Mouse (Mus musculus): Measurements from ENCODE around the gene Myo1e. TPM values are rescaled to one million over a fixed set of nuclear protein-coding genes. Genes with fewer than 3 reads are reported as not detected.

The Myo1e gene
- polyA plus RNA-seq, 1 experiment from 2014 or later: 4.0 TPM

GRCm38 (mm10) chr9:70260324-70260841 is 53.2 kb downstream of the Myo1e start:
- Histone ChIP-seq H3K9ac (no peak overlapping the region), H3K4me1 (peaks cover 19% of the 10 kb centered on the region), H3K4me2 (no peak overlapping the region), H3K9me3 (replicated peaks) (no peaks in the 10 kb centered on the region), H3K4me3 (no peak overlapping the region), H3K27ac (no peak overlapping the region), H3K27me3 (replicated peaks) (peaks cover 10% of the 10 kb centered on the region), H3K36me3 (no peaks in the 10 kb centered on the region)
- 43% methylated on average over 9 of the region's 9 CpGs for WGBS (ENCODE audit: insufficient replicate concordance)
- ATAC-seq: no peak

- Histone ChIP-seq H3K9ac (no peak overlapping the region), H3K27ac (no peak overlapping the region)
- WGBS (ENCODE audit: insufficient replicate concordance): 44% methylated on average over 5 of the region's 5 CpGs
Observed at GRCm38 (mm10) chr9:70261646-70262045, 54.5 kb downstream of the Myo1e start.

GRCm38 (mm10) chr9:70263134-70263533 is 56.0 kb downstream of the Myo1e start:
- 37% methylated on average over 8 of the region's 8 CpGs for WGBS (ENCODE audit: insufficient replicate concordance)
- Histone ChIP-seq H3K36me3 (no peaks in the 10 kb centered on the region), H3K9me3 (replicated peaks) (no peaks in the 10 kb centered on the region), H3K4me2 (no peak overlapping the region), H3K4me1 (0 out of 2 replicates have a peak, but pooled peaks cover 9% of the 10 kb centered on the region), H3K9ac (no peak overlapping the region), H3K27me3 (replicated peaks) (peaks cover 10% of the 10 kb centered on the region), H3K4me3 (no peak overlapping the region), H3K27ac (no peak overlapping the region)
- ATAC-seq: no peak

More at GRCm38 (mm10) chr9:70261646-70262045, 54.5 kb downstream of the Myo1e start:
- Histone ChIP-seq H3K4me1 (peaks cover 19% of the 10 kb centered on the region), H3K4me2 (no peak overlapping the region), H3K4me3 (no peak overlapping the region), H3K9me3 (replicated peaks) (no peaks in the 10 kb centered on the region), H3K27me3 (replicated peaks) (peaks cover 10% of the 10 kb centered on the region), H3K36me3 (no peaks in the 10 kb centered on the region)
- no peak for ATAC-seq

- Histone ChIP-seq H3K4me2 (no peak overlapping the region), H3K4me1 (0 out of 2 replicates have a peak, but pooled peaks cover 9% of the 10 kb centered on the region), H3K27me3 (replicated peaks) (peaks cover 10% of the 10 kb centered on the region), H3K9me3 (replicated peaks) (no peaks in the 10 kb centered on the region), H3K4me3 (no peak overlapping the region), H3K27ac (no peak overlapping the region), H3K36me3 (no peaks in the 10 kb centered on the region), H3K9ac (no peak overlapping the region)
- ATAC-seq: no peak
- 26% methylated on average over 7 of the region's 7 CpGs for WGBS (ENCODE audit: insufficient replicate concordance)
Observed at GRCm38 (mm10) chr9:70263735-70264134, 56.6 kb downstream of the Myo1e start.

- H3K36me3 ChIP-seq: no peaks in the 10 kb centered on the region
- ATAC-seq: no peak
- no peak overlapping the region for H3K4me3 ChIP-seq
- H3K9me3 ChIP-seq (replicated peaks): no peaks in the 10 kb centered on the region
- no peak overlapping the region for H3K27ac ChIP-seq
- peaks cover 10% of the 10 kb centered on the region for H3K27me3 ChIP-seq (replicated peaks)
- H3K9ac ChIP-seq: no peak overlapping the region
- H3K4me2 ChIP-seq: no peak overlapping the region
- WGBS (ENCODE audit: insufficient replicate concordance): 67% methylated on average over 5 of the region's 5 CpGs
- 0 out of 2 replicates have a peak, but pooled peaks cover 9% of the 10 kb centered on the region for H3K4me1 ChIP-seq
Observed at GRCm38 (mm10) chr9:70265513-70265912, 58.4 kb downstream of the Myo1e start.

GRCm38 (mm10) chr9:70266186-70266585 is 59.0 kb downstream of the Myo1e start:
- 73% methylated on average over 2 of the region's 2 CpGs for WGBS (ENCODE audit: insufficient replicate concordance)

GRCm38 (mm10) chr9:70267108-70267507 is 60.0 kb downstream of the Myo1e start:
- Histone ChIP-seq H3K36me3 (no peaks in the 10 kb centered on the region), H3K4me2 (no peak overlapping the region), H3K4me1 (0 out of 2 replicates have a peak, but pooled peaks cover 9% of the 10 kb centered on the region), H3K9me3 (replicated peaks) (no peaks in the 10 kb centered on the region), H3K27ac (no peak overlapping the region), H3K27me3 (replicated peaks) (peaks cover 10% of the 10 kb centered on the region), H3K4me3 (no peak overlapping the region), H3K9ac (no peak overlapping the region)
- ATAC-seq: no peak
- WGBS (ENCODE audit: insufficient replicate concordance): 64% methylated on average over 5 of the region's 5 CpGs

More at GRCm38 (mm10) chr9:70266186-70266585, 59.0 kb downstream of the Myo1e start:
- no peaks in the 10 kb centered on the region for H3K9me3 ChIP-seq (replicated peaks)
- H3K27me3 ChIP-seq (replicated peaks): peaks cover 10% of the 10 kb centered on the region
- no peak overlapping the region for H3K4me2 ChIP-seq
- no peak overlapping the region for H3K9ac ChIP-seq
- no peak overlapping the region for H3K4me3 ChIP-seq
- no peaks in the 10 kb centered on the region for H3K36me3 ChIP-seq
- ATAC-seq: no peak
- H3K4me1 ChIP-seq: 0 out of 2 replicates have a peak, but pooled peaks cover 9% of the 10 kb centered on the region
- H3K27ac ChIP-seq: no peak overlapping the region

- Histone ChIP-seq H3K9me3 (replicated peaks) (no peaks in the 10 kb centered on the region), H3K4me1 (no peaks in the 10 kb centered on the region), H3K4me3 (no peak overlapping the region), H3K27ac (no peak overlapping the region), H3K9ac (no peak overlapping the region), H3K4me2 (no peak overlapping the region), H3K27me3 (replicated peaks) (peaks cover under 1% of the 10 kb centered on the region; the same call in 1 of the 2 replicates), H3K36me3 (no peaks in the 10 kb centered on the region)
- ATAC-seq: no peak
- 72% methylated on average over 10 of the region's 10 CpGs for WGBS (ENCODE audit: insufficient replicate concordance)
Observed at GRCm38 (mm10) chr9:70269349-70269748, 62.2 kb downstream of the Myo1e start.

GRCm38 (mm10) chr9:70270468-70270867 is 63.3 kb downstream of the Myo1e start:
- H3K27me3 ChIP-seq (replicated peaks): no peaks in the 10 kb centered on the region
- no peak overlapping the region for H3K9ac ChIP-seq
- H3K4me2 ChIP-seq: no peak overlapping the region
- ATAC-seq: no peak
- no peak overlapping the region for H3K27ac ChIP-seq
- no peaks in the 10 kb centered on the region for H3K9me3 ChIP-seq (replicated peaks)
- 81% methylated on average over 4 of the region's 4 CpGs for WGBS (ENCODE audit: insufficient replicate concordance)
- H3K4me3 ChIP-seq: no peak overlapping the region
- no peaks in the 10 kb centered on the region for H3K4me1 ChIP-seq
- no peaks in the 10 kb centered on the region for H3K36me3 ChIP-seq

- Histone ChIP-seq H3K9me3 (replicated peaks) (no peaks in the 10 kb centered on the region), H3K36me3 (no peaks in the 10 kb centered on the region), H3K4me3 (no peak overlapping the region), H3K4me1 (no peaks in the 10 kb centered on the region), H3K27ac (no peak overlapping the region), H3K9ac (no peak overlapping the region), H3K4me2 (no peak overlapping the region), H3K27me3 (replicated peaks) (no peaks in the 10 kb centered on the region)
- no peak for ATAC-seq
- 68% methylated on average over 7 of the region's 7 CpGs for WGBS (ENCODE audit: insufficient replicate concordance)
Observed at GRCm38 (mm10) chr9:70271137-70271536, 64.0 kb downstream of the Myo1e start.

GRCm38 (mm10) chr9:70271631-70272030 is 64.5 kb downstream of the Myo1e start:
- Histone ChIP-seq H3K36me3 (no peaks in the 10 kb centered on the region), H3K4me3 (no peak overlapping the region), H3K27me3 (replicated peaks) (no peaks in the 10 kb centered on the region), H3K9ac (no peak overlapping the region), H3K27ac (no peak overlapping the region), H3K4me1 (0 out of 2 replicates have a peak, but pooled peaks cover 2% of the 10 kb centered on the region), H3K9me3 (replicated peaks) (no peaks in the 10 kb centered on the region), H3K4me2 (no peak overlapping the region)
- 77% methylated on average over 9 of the region's 9 CpGs for WGBS (ENCODE audit: insufficient replicate concordance)
- no peak for ATAC-seq

- no peak overlapping the region for H3K27ac ChIP-seq
- H3K4me2 ChIP-seq: no peak overlapping the region
- no peaks in the 10 kb centered on the region for H3K36me3 ChIP-seq
- ATAC-seq: no peak
- H3K27me3 ChIP-seq (replicated peaks): no peaks in the 10 kb centered on the region
- no peaks in the 10 kb centered on the region for H3K9me3 ChIP-seq (replicated peaks)
- 0 out of 2 replicates have a peak, but pooled peaks cover 7% of the 10 kb centered on the region for H3K4me1 ChIP-seq
- no peak overlapping the region for H3K9ac ChIP-seq
- no peak overlapping the region for H3K4me3 ChIP-seq
- 74% methylated on average over 6 of the region's 6 CpGs for WGBS (ENCODE audit: insufficient replicate concordance)
Observed at GRCm38 (mm10) chr9:70274071-70274470, 66.9 kb downstream of the Myo1e start.

GRCm38 (mm10) chr9:70274476-70274875 is 67.3 kb downstream of the Myo1e start:
- H3K9me3 ChIP-seq (replicated peaks): no peaks in the 10 kb centered on the region
- H3K27ac ChIP-seq: no peak overlapping the region
- no peaks in the 10 kb centered on the region for H3K36me3 ChIP-seq
- 0 out of 2 replicates have a peak, but pooled peaks cover 7% of the 10 kb centered on the region for H3K4me1 ChIP-seq
- no peak overlapping the region for H3K4me3 ChIP-seq
- no peak overlapping the region for H3K9ac ChIP-seq
- 72% methylated on average over 6 of the region's 6 CpGs for WGBS (ENCODE audit: insufficient replicate concordance)
- no peak for ATAC-seq
- no peak overlapping the region for H3K4me2 ChIP-seq
- H3K27me3 ChIP-seq (replicated peaks): no peaks in the 10 kb centered on the region

Data from liver, embryonic 12.5 days (tissue).